Mouse (Mus musculus): ENCODE measurements at regions not wholly inside any gene's neighbourhood (a gene's known extent, or its start where the extent isn't known, plus 50 kb on each side); places are given as distances from the start of the nearest gene placed in this dataset.
"Not testable (repeated sequence)": the region's sequence is repeated elsewhere in the genome, so short reads cannot be mapped to it uniquely, and the experiment has no call there.

GRCm38 (mm10) chr12:114513143-114513542 lies 969.4 kb downstream of the Adam6a start:
- Histone ChIP-seq H3K4me1 (ENCODE audit: control insufficient read depth, insufficient read depth, low read length) (no peaks in the 10 kb centered on the region), H3K4me3 (ENCODE audit: insufficient read depth, low read depth, low read length) (no peak overlapping the region), H3K79me2 (ENCODE audit: control insufficient read depth, insufficient read depth, low read length) (no peaks in the 10 kb centered on the region), H3K9ac (ENCODE audit: low read depth, low read length) (no peak overlapping the region), H3K27me3 (ENCODE audit: control insufficient read depth, insufficient read depth, low read length) (no peaks in the 10 kb centered on the region), H3K27ac (replicated peaks; ENCODE audit: insufficient read depth, low read depth, low read length) (no peak overlapping the region), H3K36me3 (ENCODE audit: control insufficient read depth, insufficient read depth, low read length) (no peaks in the 10 kb centered on the region)
- WGBS = 74% methylated on average over 2 of the region's 2 CpGs
- DNase-seq (ENCODE audit: extremely low read depth, low read depth, low spot score) = no peak
- TF ChIP-seq CTCF (IDR thresholded peaks at IDR 0.05; ENCODE audit: low read depth, low read length) (no peak), POLR2A (IDR thresholded peaks at IDR 0.05; ENCODE audit: extremely low read depth, insufficient read depth, low read length) (no peak)

GRCm38 (mm10) chr12:114542094-114542493 lies 998.4 kb downstream of the Adam6a start:
- H3K27ac ChIP-seq (replicated peaks; ENCODE audit: insufficient read depth, low read depth, low read length); H3K9ac ChIP-seq (ENCODE audit: low read depth, low read length); H3K36me3 ChIP-seq (ENCODE audit: control insufficient read depth, insufficient read depth, low read length); H3K4me1 ChIP-seq (ENCODE audit: control insufficient read depth, insufficient read depth, low read length); H3K4me3 ChIP-seq (ENCODE audit: insufficient read depth, low read depth, low read length); H3K79me2 ChIP-seq (ENCODE audit: control insufficient read depth, insufficient read depth, low read length); H3K27me3 ChIP-seq (ENCODE audit: control insufficient read depth, insufficient read depth, low read length); DNase-seq (ENCODE audit: extremely low read depth, low read depth, low spot score): not testable (repeated sequence)
- WGBS = 45% methylated on average over 1 of the region's 1 CpGs

- not testable (repeated sequence) for DNase-seq (ENCODE audit: extremely low read depth, low read depth, low spot score); H3K27ac ChIP-seq (replicated peaks; ENCODE audit: insufficient read depth, low read depth, low read length); H3K79me2 ChIP-seq (ENCODE audit: control insufficient read depth, insufficient read depth, low read length); H3K27me3 ChIP-seq (ENCODE audit: control insufficient read depth, insufficient read depth, low read length); H3K4me3 ChIP-seq (ENCODE audit: insufficient read depth, low read depth, low read length); H3K36me3 ChIP-seq (ENCODE audit: control insufficient read depth, insufficient read depth, low read length); H3K9ac ChIP-seq (ENCODE audit: low read depth, low read length); H3K4me1 ChIP-seq (ENCODE audit: control insufficient read depth, insufficient read depth, low read length)
- WGBS = 35% methylated on average over 1 of the region's 1 CpGs
Observed at GRCm38 (mm10) chr12:114544931-114545330, 1001.2 kb downstream of the Adam6a start.

GRCm38 (mm10) chr12:114562440-114562839 lies 1018.7 kb downstream of the Adam6a start:
- Histone ChIP-seq H3K79me2 (ENCODE audit: control insufficient read depth, insufficient read depth, low read length) (no peaks in the 10 kb centered on the region), H3K27ac (replicated peaks; ENCODE audit: insufficient read depth, low read depth, low read length) (no peak overlapping the region), H3K4me1 (ENCODE audit: control insufficient read depth, insufficient read depth, low read length) (no peaks in the 10 kb centered on the region), H3K27me3 (ENCODE audit: control insufficient read depth, insufficient read depth, low read length) (no peaks in the 10 kb centered on the region), H3K4me3 (ENCODE audit: insufficient read depth, low read depth, low read length) (no peak overlapping the region), H3K9ac (ENCODE audit: low read depth, low read length) (no peak overlapping the region), H3K36me3 (ENCODE audit: control insufficient read depth, insufficient read depth, low read length) (no peaks in the 10 kb centered on the region)
- no peak for DNase-seq (ENCODE audit: extremely low read depth, low read depth, low spot score)
- 58% methylated on average over 1 of the region's 1 CpGs for WGBS
- TF ChIP-seq POLR2A (IDR thresholded peaks at IDR 0.05; ENCODE audit: extremely low read depth, insufficient read depth, low read length) (no peak), CTCF (IDR thresholded peaks at IDR 0.05; ENCODE audit: low read depth, low read length) (no peak)

- no peak for DNase-seq (ENCODE audit: extremely low read depth, low read depth, low spot score)
- Histone ChIP-seq H3K27ac (replicated peaks; ENCODE audit: insufficient read depth, low read depth, low read length) (no peak overlapping the region), H3K4me1 (ENCODE audit: control insufficient read depth, insufficient read depth, low read length) (no peaks in the 10 kb centered on the region), H3K27me3 (ENCODE audit: control insufficient read depth, insufficient read depth, low read length) (no peaks in the 10 kb centered on the region), H3K9ac (ENCODE audit: low read depth, low read length) (no peak overlapping the region), H3K36me3 (ENCODE audit: control insufficient read depth, insufficient read depth, low read length) (no peaks in the 10 kb centered on the region), H3K79me2 (ENCODE audit: control insufficient read depth, insufficient read depth, low read length) (no peaks in the 10 kb centered on the region), H3K4me3 (ENCODE audit: insufficient read depth, low read depth, low read length) (no peak overlapping the region)
- WGBS = 42% methylated on average over 5 of the region's 5 CpGs
- TF ChIP-seq POLR2A (IDR thresholded peaks at IDR 0.05; ENCODE audit: extremely low read depth, insufficient read depth, low read length) (no peak), CTCF (IDR thresholded peaks at IDR 0.05; ENCODE audit: low read depth, low read length) (no peak)
Observed at GRCm38 (mm10) chr12:114562978-114563377, 1019.3 kb downstream of the Adam6a start.

DNA sequence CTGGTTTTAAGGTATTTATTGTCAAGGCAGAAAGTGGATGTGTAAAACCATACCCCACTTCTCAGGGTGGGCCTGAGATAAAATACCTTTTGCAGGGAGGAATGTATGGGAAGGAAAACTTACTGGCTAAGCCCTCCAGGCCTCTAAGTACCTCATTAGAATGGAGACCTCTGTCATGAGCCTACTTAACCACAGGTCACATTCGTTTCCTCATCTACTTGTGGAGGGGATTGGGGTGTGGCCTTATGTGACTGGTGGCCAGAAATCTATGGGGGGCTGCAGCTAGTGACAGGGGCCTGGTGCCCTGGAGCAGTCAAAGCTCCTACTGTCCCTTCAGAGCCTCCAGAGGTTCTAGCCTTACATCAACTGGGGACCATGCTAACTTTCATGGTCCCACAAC lies 1020.0 kb downstream of the Adam6a start:
- 4% methylated on average over 1 of the region's 1 CpGs for WGBS
- no peak for DNase-seq (ENCODE audit: extremely low read depth, low read depth, low spot score)
- Histone ChIP-seq H3K9ac (ENCODE audit: low read depth, low read length) (no peak overlapping the region), H3K4me3 (ENCODE audit: insufficient read depth, low read depth, low read length) (no peak overlapping the region), H3K36me3 (ENCODE audit: control insufficient read depth, insufficient read depth, low read length) (no peaks in the 10 kb centered on the region), H3K79me2 (ENCODE audit: control insufficient read depth, insufficient read depth, low read length) (no peaks in the 10 kb centered on the region), H3K4me1 (ENCODE audit: control insufficient read depth, insufficient read depth, low read length) (no peaks in the 10 kb centered on the region), H3K27me3 (ENCODE audit: control insufficient read depth, insufficient read depth, low read length) (no peaks in the 10 kb centered on the region), H3K27ac (replicated peaks; ENCODE audit: insufficient read depth, low read depth, low read length) (no peak overlapping the region)
- TF ChIP-seq POLR2A (IDR thresholded peaks at IDR 0.05; ENCODE audit: extremely low read depth, insufficient read depth, low read length) = no peak
- TF ChIP-seq CTCF (IDR thresholded peaks at IDR 0.05; ENCODE audit: low read depth, low read length) = no peak
